Mouse (Mus musculus): Measurements from ENCODE around the gene Map7d2. TPM values are rescaled to one million over a fixed set of nuclear protein-coding genes. Genes with fewer than 3 reads are reported as not detected.

The Map7d2 gene
- polyA plus RNA-seq, 1 experiment, result not detected

DNA sequence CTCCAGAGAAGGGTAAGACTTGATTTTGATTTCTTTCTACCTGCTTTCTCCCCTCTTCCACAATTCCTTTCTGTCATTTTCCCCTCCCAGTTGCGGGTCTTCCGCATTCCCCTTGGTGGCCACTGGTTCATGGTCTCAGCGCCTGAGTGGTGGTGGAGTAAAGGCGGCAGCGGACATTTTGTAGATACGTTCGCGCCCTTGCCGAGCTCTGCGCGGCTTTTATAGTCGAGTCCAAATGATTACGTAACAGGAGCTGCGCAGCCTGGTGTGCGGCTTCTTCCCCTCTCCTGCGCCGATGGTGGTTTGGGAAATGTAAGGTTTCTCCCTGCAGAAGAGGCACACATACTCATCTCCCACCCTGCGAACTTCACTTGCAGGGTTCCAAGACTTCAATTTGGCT is 127.6 kb downstream of the Map7d2 start:
- H3K4me3 ChIP-seq (ENCODE audit: low read depth, low read length), result no peak overlapping the region
- 97% methylated on average over 18 of the region's 18 CpGs for WGBS
- no peak overlapping the region for H3K27ac ChIP-seq (ENCODE audit: insufficient read depth, low read depth, low read length)
- no peaks in the 10 kb centered on the region for H3K4me1 ChIP-seq (ENCODE audit: control insufficient read depth, insufficient read depth, insufficient read length, low read length)
- TF ChIP-seq CTCF (IDR thresholded peaks at IDR 0.05; ENCODE audit: extremely low read depth, insufficient read length, insufficient replicate concordance, low read depth, low read length), result no peak
- TF ChIP-seq POLR2A (IDR thresholded peaks at IDR 0.05; ENCODE audit: low read depth, low read length), result no peak
- H3K27me3 ChIP-seq (ENCODE audit: control insufficient read depth, insufficient read depth, low read length), result no peaks in the 10 kb centered on the region
- no peaks in the 10 kb centered on the region for H3K36me3 ChIP-seq (ENCODE audit: control insufficient read depth, insufficient read depth, low read length)

- 93% methylated on average over 5 of the region's 5 CpGs for WGBS
- no peaks in the 10 kb centered on the region for H3K27me3 ChIP-seq (ENCODE audit: control insufficient read depth, insufficient read depth, low read length)
- H3K27ac ChIP-seq (ENCODE audit: insufficient read depth, low read depth, low read length), result no peak overlapping the region
- TF ChIP-seq POLR2A (IDR thresholded peaks at IDR 0.05; ENCODE audit: low read depth, low read length), result no peak
- TF ChIP-seq CTCF (IDR thresholded peaks at IDR 0.05; ENCODE audit: extremely low read depth, insufficient read length, insufficient replicate concordance, low read depth, low read length), result no peak
- H3K36me3 ChIP-seq (ENCODE audit: control insufficient read depth, insufficient read depth, low read length), result 0 out of 2 replicates have a peak, but pooled peaks cover 1% of the 10 kb centered on the region
- no peaks in the 10 kb centered on the region for H3K4me1 ChIP-seq (ENCODE audit: control insufficient read depth, insufficient read depth, insufficient read length, low read length)
- no peak overlapping the region for H3K4me3 ChIP-seq (ENCODE audit: low read depth, low read length)
Observed at GRCm38 (mm10) chrX:159547093-159547492, 132.7 kb downstream of the Map7d2 start.

Other genes with a start within 250 kb of the Map7d2 start
- gene Rps6ka3, start 204.3 kb upstream of the Map7d2 start, polyA plus RNA-seq (2012; rRNA removed), result 3.8 and 7.8 TPM in 2 replicates
- gene Eif1ax, start 42.4 kb upstream of the Map7d2 start, polyA plus RNA-seq (2012; rRNA removed), result 18.7 and 38.6 TPM in 2 replicates
- 0.06 and 0.58 TPM in 2 replicates for gene Bclaf3, start 112.1 kb downstream of the Map7d2 start, polyA plus RNA-seq (2012; rRNA removed)
- gene Sh3kbp1, start 212.7 kb downstream of the Map7d2 start, polyA plus RNA-seq (2012; rRNA removed), result 2.7 and 4.4 TPM in 2 replicates

Measured in small intestine, adult 2 months (tissue).